Mouse (Mus musculus) CD4-positive, CD25-positive, alpha-beta regulatory T cell, adult 2 months (primary cell): Measurements from ENCODE around the gene Capns2.

Experiments used
- DNase-seq: peaks from one replicate; pipeline ENCODE4 v3.0.0-alpha.2; 2012; ENCODE audit warnings: low read depth, low spot score

The Capns2 gene

GRCm38 (mm10) chr8:92906553-92906952 lies 5.3 kb downstream of the Capns2 start:
- no peak for DNase-seq

DNA sequence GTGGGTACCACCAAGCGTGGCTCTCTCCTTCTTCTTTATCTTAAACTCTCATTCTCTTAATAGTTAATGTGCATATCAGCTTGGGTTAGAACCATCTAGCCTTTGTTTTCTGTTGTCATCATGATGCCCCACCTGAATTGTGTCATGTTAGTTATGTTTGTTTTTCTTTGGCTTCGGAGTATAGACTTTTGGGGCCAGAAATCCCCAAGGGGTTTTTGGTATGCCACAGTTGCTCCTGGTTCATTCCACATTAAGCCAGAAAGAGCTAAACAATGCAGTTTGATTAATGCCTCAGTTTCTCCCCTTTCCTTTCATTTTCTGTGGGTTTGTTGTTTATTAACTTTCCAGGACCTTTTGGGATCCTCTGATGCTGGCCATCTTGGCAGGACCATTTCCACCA lies 7.2 kb downstream of the Capns2 start:
- DNase-seq = no peak

DNA sequence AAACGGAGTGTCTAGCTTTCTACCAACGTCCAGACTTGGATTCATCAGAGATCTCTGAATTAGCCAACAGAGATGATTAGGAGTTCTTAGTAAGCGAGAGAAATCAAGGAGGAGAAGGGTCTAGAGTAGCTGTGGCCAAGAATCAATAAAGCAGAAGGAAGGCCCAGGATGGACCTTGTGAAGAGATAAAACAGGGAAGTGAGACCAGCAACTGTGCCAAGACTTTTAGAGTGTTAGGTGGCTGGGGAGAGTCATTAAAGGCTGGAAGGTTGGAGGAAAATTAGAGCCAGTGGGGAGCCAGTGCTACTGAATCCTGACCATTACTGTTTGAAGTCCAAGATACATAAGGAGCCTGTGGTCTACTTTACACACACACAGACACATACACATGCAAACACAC lies 10.3 kb downstream of the Capns2 start:
- DNase-seq = no peak

DNA sequence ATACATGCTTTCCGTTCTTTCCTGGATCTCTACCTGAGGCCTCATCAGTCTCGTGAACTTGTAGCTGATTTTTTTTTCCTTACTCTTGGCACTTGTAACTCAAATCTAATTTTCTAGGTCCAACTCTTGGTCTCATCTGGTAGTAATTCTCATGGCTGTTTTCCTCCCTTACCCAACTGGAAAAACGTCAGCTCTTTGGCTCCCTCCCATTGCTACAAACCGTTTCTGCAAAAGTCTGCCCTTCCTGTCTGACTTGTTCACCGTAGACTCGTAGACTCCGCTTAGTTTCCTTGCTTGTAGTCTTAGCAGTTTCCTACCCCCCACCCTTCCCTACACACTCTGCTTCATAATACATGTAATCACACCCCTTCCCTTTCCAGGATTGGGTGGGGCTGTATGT lies 12.2 kb downstream of the Capns2 start:
- DNase-seq = no peak

DNA sequence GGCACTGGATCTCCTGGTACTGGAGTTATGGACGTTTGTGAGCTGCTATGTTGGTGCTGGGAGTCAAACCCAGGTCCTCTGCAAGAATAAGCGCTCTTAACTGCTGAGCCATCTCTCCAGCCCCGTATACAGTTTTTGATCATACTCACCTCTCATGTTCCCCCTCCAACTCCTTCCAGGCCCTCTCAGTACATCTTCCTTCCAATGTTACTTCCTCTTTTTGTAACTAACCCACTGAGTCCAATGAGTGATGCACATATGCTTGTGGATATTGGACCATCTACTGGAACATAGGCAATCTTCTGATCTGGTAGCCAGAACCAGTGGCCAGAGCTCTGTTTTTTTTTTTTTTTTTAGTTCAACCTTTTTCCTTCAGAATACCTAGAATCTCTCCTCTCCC lies 14.9 kb downstream of the Capns2 start:
- no peak for DNase-seq

DNA sequence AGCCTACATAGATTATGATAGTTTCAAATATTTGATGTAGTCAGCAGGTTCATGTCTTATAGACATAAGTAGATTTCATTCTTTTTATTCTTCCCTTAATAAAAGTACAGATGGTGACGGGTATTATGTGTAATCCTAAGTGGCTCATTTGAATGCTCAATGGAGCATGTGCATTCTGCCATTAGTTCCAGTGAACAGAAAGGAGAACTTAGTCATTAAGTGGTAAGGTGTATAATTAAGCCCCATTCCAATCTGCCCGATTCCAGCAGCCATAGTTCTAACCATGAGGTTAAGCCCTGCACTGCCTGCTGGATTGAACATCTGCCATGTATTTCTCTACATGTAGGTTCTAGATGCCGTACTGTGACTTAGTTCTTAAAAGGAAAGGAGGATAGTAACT lies 20.6 kb downstream of the Capns2 start:
- no peak for DNase-seq

GRCm38 (mm10) chr8:92928986-92929385 lies 27.8 kb downstream of the Capns2 start:
- DNase-seq = no peak

- DNase-seq = no peak
These were observed 36.8 kb downstream of the Capns2 start for GRCm38 (mm10) chr8:92938056-92938455.

DNA sequence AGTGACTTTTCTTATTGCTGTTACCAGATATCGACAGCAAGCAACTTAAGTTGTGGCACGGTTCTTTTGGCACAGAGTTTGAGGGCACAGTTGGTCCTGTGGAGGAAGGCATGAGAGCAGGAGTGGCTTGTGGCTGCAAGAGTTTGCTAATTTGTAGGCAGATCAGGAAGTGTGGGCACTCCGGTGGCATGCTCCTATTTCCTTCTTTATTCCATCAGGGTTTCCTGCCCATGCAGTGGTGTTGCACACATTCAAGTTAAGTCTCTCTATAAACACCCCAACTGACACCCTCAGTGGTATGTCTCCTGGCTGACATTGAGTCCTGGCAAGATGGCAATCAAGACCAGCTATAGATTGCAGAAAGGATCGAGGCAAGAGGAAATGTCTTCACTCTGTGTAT lies 47.9 kb downstream of the Capns2 start:
- no peak for DNase-seq

GRCm38 (mm10) chr8:92950639-92951371 lies 49.6 kb downstream of the Capns2 start:
- DNase-seq = no peak
